Mouse (Mus musculus) C2C12 (cell line): ENCODE measurements around the gene Ccl1.

ENCODE experiments used
- CEBPB ChIP-seq: IDR thresholded peaks from one replicate; pipeline ENCODE4 v1.6.1; 2011; ENCODE audit warnings: low read depth, mild to moderate bottlenecking, control low read depth, moderate library complexity
- CTCF ChIP-seq: IDR thresholded peaks from one replicate; pipeline ENCODE4 v1.5.1; 2011; ENCODE audit not compliant: control insufficient read depth, insufficient read depth, insufficient read length
- FOSL1 ChIP-seq: IDR thresholded peaks from one replicate; pipeline ENCODE4 v1.8.0; 2011; ENCODE audit warnings: mild to moderate bottlenecking, low read length; ENCODE audit not compliant: poor library complexity, insufficient read depth, severe bottlenecking
- MAX ChIP-seq: IDR thresholded peaks from one replicate; pipeline ENCODE4 v1.6.1; 2011; ENCODE audit warnings: mild to moderate bottlenecking, control low read depth
- MYOD1 ChIP-seq: IDR thresholded peaks from one replicate; pipeline ENCODE4 v1.6.1; 2011; ENCODE audit warnings: low read depth; ENCODE audit not compliant: control insufficient read depth, insufficient read length
- USF1 ChIP-seq: IDR thresholded peaks from one replicate; pipeline ENCODE4 v1.6.1; 2011; ENCODE audit warnings: low read depth, mild to moderate bottlenecking, control low read depth, moderate library complexity

DNA sequence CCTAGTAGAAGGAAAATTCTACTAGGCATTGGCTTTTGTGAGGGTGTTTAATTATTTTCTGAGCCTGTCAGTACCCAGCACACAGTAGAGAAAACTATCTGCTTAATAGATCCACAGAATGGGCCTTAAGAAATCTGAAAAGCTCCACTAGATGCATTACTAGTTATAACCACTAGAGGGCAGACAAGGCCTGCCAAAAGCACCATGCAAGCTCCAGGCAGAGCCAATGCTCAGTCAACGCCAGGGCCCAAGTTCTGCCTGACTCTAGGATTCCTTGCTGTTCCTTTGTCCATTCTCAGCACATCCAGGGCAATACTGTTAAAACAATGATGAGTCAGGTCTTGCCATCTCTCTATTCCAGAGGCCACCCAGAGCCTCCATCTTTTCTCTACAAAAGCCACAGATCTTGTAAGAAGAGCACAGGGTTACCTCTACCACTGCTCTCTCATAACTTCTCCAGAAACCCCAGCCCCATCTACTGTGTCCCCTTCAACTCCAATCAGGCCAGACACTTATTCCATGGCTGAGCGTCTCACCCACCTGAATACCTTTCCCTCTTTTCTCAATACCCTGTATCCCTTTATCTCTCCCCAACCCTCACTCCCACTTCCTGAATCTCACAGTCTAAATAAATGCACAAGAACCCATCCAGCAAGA lies 69.8 kb downstream of the Ccl1 start:
- TF ChIP-seq CTCF (peak; percentile 57), USF1 (no peak), CEBPB (no peak), MAX (no peak), MYOD1 (no peak), FOSL1 (no peak)
